Mouse (Mus musculus): ENCODE measurements around the gene Fkbp1a. TPM values are rescaled to one million over a fixed set of nuclear protein-coding genes. Genes with fewer than 3 reads are reported as not detected.

Fkbp1a gene
- polyA plus RNA-seq, 1 experiment from 2014 or later = 640 TPM

Other genes starting within 250 kb of the Fkbp1a start
- not detected in 2 replicates for gene 4921509C19Rik, start 66.3 kb upstream of the Fkbp1a start, polyA plus RNA-seq (2015; fragmentation: Nextera tagmentation; extraction: Ambion mirVana)
- gene Nsfl1c, start 48.3 kb upstream of the Fkbp1a start, polyA plus RNA-seq (2015; fragmentation: Nextera tagmentation; extraction: Ambion mirVana) = 148 and 150 TPM in 2 replicates
- 2.2 and 2.6 TPM in 2 replicates for gene Sdcbp2, start 30.1 kb downstream of the Fkbp1a start, polyA plus RNA-seq (2015; fragmentation: Nextera tagmentation; extraction: Ambion mirVana)
- 0.05 and 0.10 TPM in 2 replicates for gene Snph, start 90.1 kb downstream of the Fkbp1a start, polyA plus RNA-seq (2015; fragmentation: Nextera tagmentation; extraction: Ambion mirVana)
- gene Rad21l, start 126.0 kb downstream of the Fkbp1a start, polyA plus RNA-seq (2015; fragmentation: Nextera tagmentation; extraction: Ambion mirVana) = not detected in 2 replicates
- gene Tmem74b, start 159.5 kb downstream of the Fkbp1a start, polyA plus RNA-seq (2015; fragmentation: Nextera tagmentation; extraction: Ambion mirVana) = 3.1 and 3.2 TPM in 2 replicates
- gene Psmf1, start 201.7 kb downstream of the Fkbp1a start, polyA plus RNA-seq (2015; fragmentation: Nextera tagmentation; extraction: Ambion mirVana) = 28.2 and 32.4 TPM in 2 replicates